Mouse (Mus musculus): Measurements from ENCODE around the gene Ror1. TPM values are rescaled to one million over a fixed set of nuclear protein-coding genes. Genes with fewer than 3 reads are reported as not detected.

Ror1 gene
- polyA plus RNA-seq, 1 experiment from 2014 or later = 6.9 TPM

DNA sequence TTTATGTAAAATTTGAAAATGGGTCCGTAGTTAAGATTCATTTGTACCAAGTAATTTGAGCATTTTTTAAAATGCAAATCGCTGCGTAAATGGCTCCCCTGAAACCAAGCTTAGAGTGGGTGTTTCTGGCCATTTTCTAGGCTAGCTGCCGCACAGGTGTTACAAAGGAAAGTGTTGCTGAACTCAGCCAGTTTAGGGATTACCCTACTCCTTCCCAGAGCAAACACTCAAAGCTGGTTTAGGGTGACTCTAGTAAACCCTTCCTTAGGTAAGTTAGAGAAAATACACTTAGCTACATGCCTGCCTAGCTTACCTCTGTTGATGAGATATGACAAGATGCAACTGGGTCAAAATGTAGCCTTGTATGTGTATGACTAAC is 340.6 kb downstream of the Ror1 start:
- Histone ChIP-seq H3K4me2 (ENCODE audit: low read depth) (no peak overlapping the region), H3K27me3 (ENCODE audit: control insufficient read depth, insufficient read depth, low read length) (no peaks in the 10 kb centered on the region), H3K27ac (ENCODE audit: low read depth, low read length) (no peak overlapping the region), H3K4me1 (ENCODE audit: control insufficient read depth, insufficient read depth, low read length) (no peaks in the 10 kb centered on the region), H3K36me3 (ENCODE audit: control insufficient read depth, insufficient read depth, low read length) (0 out of 2 replicates have a peak, but pooled peaks cover under 1% of the 10 kb centered on the region), H3K4me3 (ENCODE audit: low read depth, low read length) (no peak overlapping the region), H3K9ac (ENCODE audit: low read length) (no peak overlapping the region), H3K9me3 (ENCODE audit: control insufficient read depth, low read length) (no peaks in the 10 kb centered on the region)
- 86% methylated on average over 4 of the region's 4 CpGs for WGBS
- DNase-seq (ENCODE audit: low spot score) (no peak), ATAC-seq (ENCODE audit: insufficient read depth, low FRiP score, low TSS enrichment) (no peak)

DNA sequence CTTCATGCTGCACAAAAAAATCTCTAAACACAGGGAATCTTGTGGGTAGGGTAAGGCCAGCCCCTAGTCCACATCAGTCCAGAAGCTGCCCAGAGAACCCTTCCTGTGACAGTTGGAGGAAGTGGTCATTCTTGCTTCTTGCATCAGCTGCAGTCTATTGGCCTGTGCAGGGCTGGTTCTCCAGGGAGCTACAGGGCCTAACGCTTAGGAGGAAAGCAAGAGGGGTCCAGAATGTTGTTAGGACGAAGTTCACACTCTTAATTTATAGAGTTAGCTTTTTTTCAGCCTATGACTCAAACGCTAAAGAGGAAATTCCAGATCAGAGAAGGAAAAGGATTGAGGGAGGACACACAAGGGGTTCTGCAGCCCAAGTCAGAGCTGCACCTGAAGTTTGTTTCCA is 351.3 kb downstream of the Ror1 start:
- no peak overlapping the region for H3K9ac ChIP-seq (ENCODE audit: low read length)
- no peaks in the 10 kb centered on the region for H3K36me3 ChIP-seq (ENCODE audit: control insufficient read depth, insufficient read depth, low read length)
- no peaks in the 10 kb centered on the region for H3K4me1 ChIP-seq (ENCODE audit: control insufficient read depth, insufficient read depth, low read length)
- no peak for ATAC-seq (ENCODE audit: insufficient read depth, low FRiP score, low TSS enrichment)
- no peak overlapping the region for H3K4me2 ChIP-seq (ENCODE audit: low read depth)
- no peak for DNase-seq (ENCODE audit: low spot score)
- no peaks in the 10 kb centered on the region for H3K27me3 ChIP-seq (ENCODE audit: control insufficient read depth, insufficient read depth, low read length)
- no peak overlapping the region for H3K4me3 ChIP-seq (ENCODE audit: low read depth, low read length)
- no peaks in the 10 kb centered on the region for H3K9me3 ChIP-seq (ENCODE audit: control insufficient read depth, low read length)
- WGBS = 67% methylated on average over 3 of the region's 3 CpGs
- no peak overlapping the region for H3K27ac ChIP-seq (ENCODE audit: low read depth, low read length)

DNA sequence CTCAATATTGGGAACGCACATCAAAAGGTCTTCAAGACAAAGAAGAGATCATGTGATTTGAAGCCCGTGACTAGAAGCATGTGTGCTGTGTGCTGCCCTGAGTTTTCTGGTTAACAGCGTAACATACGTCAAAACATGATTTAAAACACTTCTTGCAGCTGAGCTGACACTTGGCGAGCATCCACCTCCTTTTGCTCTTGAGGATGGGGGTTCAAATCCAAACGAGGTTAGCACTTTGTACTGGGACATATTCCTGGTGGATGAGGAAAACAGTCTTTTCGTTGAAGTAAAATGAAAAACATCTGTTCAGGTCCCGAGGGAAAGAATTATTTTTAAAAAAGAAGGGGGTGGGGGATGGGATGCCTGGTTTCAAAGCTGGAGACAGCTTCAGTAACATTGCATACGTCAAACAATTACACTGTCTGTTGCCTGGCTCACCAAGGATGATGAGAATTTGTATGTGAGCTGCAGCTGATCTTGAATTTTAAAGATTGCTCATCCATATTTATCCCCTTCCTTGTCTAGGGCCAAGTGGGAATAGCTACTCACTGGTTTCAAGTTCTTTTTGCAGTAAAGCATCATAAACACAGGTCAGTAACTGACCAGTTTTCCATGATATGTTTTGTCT is 367.0 kb downstream of the Ror1 start:
- Histone ChIP-seq H3K27me3 (ENCODE audit: control insufficient read depth, insufficient read depth, low read length) (no peaks in the 10 kb centered on the region), H3K36me3 (ENCODE audit: control insufficient read depth, insufficient read depth, low read length) (no peaks in the 10 kb centered on the region), H3K9ac (ENCODE audit: low read length) (no peak overlapping the region), H3K9me3 (ENCODE audit: control insufficient read depth, low read length) (no peaks in the 10 kb centered on the region), H3K4me2 (ENCODE audit: low read depth) (no peak overlapping the region), H3K4me1 (ENCODE audit: control insufficient read depth, insufficient read depth, low read length) (no peaks in the 10 kb centered on the region), H3K4me3 (ENCODE audit: low read depth, low read length) (no peak overlapping the region), H3K27ac (ENCODE audit: low read depth, low read length) (no peak overlapping the region)
- DNase-seq (ENCODE audit: low spot score) (peak; percentile 25), ATAC-seq (ENCODE audit: insufficient read depth, low FRiP score, low TSS enrichment) (no peak)
- WGBS = 48% methylated on average over 9 of the region's 9 CpGs

DNA sequence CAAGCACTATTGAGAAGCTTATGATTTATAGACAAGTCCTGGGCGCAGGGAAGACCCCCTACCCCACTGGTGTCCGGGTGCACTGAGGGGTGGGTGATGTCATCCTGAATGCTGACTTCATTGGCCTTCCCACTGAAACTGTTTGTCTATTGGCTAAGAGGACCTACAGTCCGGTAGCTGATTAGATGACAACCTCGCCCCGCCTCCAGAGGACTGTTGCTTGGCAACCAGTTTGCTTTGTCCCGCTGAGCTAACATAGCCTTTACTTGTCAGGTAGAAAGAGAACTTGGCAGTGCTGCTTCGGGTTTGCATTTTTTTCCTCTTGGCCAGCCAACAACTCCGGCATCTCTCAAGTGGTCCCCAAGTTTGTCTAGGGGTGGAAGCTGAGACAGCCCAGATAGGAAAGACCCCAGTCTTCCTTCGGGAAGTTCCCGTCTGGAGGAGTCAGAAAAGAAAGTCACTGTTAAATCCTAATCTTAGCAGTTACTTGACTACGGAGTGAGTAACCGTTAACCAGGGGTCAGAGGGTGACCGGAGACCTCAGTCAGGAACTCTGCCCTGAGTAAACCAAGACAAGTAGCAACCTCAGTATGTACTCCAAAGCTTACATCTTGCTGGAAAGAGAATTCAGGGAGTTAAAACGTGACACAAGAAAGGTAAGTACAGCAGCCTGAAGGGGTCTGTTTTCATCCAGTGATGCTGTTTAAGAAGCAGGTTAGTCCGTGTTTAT is 383.2 kb downstream of the Ror1 start, which contains the start of gene Ube2u:
Gene Ube2u, plus strand, starts transcription at position 258 of the 730 bp plus-strand sequence.
- Histone ChIP-seq H3K27ac (ENCODE audit: low read depth, low read length) (no peak within 1 kb of the TSS), H3K4me1 (ENCODE audit: control insufficient read depth, insufficient read depth, low read length) (no peaks in the 10 kb centered on the region), H3K4me3 (ENCODE audit: low read depth, low read length) (no peak within 1 kb of the TSS), H3K36me3 (ENCODE audit: control insufficient read depth, insufficient read depth, low read length) (no peaks in the 10 kb centered on the region), H3K9me3 (ENCODE audit: control insufficient read depth, low read length) (no peaks in the 10 kb centered on the region), H3K4me2 (ENCODE audit: low read depth) (peak within 1 kb of the TSS; percentile 35), H3K9ac (ENCODE audit: low read length) (0 out of 2 replicates have a peak within 1 kb of the TSS, but pooled peaks have one; percentile 24), H3K27me3 (ENCODE audit: control insufficient read depth, insufficient read depth, low read length) (no peaks in the 10 kb centered on the region)
- ATAC-seq (ENCODE audit: insufficient read depth, low FRiP score, low TSS enrichment) = peak; percentile 95
- WGBS = 29% methylated on average over 15 of the region's 15 CpGs
- peak; percentile 73 for DNase-seq (ENCODE audit: low spot score)

DNA sequence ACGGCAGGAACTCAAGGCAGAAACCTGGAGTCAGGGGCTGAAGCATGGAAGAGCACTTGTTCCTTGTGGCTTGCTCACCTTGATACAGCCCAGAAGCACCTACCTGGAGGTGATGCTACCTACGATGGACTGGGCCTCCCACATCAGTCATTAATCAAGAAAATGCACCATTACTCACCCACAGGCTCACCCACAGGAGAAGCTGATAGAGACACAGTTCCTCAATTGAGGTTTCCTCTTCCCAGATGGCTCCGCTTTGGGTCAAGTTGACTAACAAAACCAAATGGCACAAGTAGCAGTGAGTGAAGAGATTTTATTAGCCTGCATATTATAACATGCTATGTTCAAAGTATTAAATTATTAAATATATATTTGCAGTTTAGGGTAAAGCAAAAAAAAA is 392.9 kb downstream of the Ror1 start:
- DNase-seq (ENCODE audit: low spot score) (no peak), ATAC-seq (ENCODE audit: insufficient read depth, low FRiP score, low TSS enrichment) (no peak)
- H3K4me1 ChIP-seq (ENCODE audit: control insufficient read depth, insufficient read depth, low read length) = no peaks in the 10 kb centered on the region
- H3K36me3 ChIP-seq (ENCODE audit: control insufficient read depth, insufficient read depth, low read length) = no peaks in the 10 kb centered on the region
- H3K27ac ChIP-seq (ENCODE audit: low read depth, low read length) = no peak overlapping the region
- 95% methylated on average over 3 of the region's 3 CpGs for WGBS
- no peaks in the 10 kb centered on the region for H3K9me3 ChIP-seq (ENCODE audit: control insufficient read depth, low read length)
- H3K9ac ChIP-seq (ENCODE audit: low read length) = no peak overlapping the region
- H3K4me3 ChIP-seq (ENCODE audit: low read depth, low read length) = no peak overlapping the region
- no peaks in the 10 kb centered on the region for H3K27me3 ChIP-seq (ENCODE audit: control insufficient read depth, insufficient read depth, low read length)
- no peak overlapping the region for H3K4me2 ChIP-seq (ENCODE audit: low read depth)

Other genes with a start within 250 kb of the Ror1 start
- gene Pgm1, start 166.4 kb upstream of the Ror1 start, polyA plus RNA-seq (2014; fragmentation: Nextera tagmentation; extraction: Ambion mirVana) = 52.1 and 54.7 TPM in 2 replicates
- 44.7 and 49.4 TPM in 2 replicates for gene Itgb3bp, start 166.0 kb upstream of the Ror1 start, polyA plus RNA-seq (2014; fragmentation: Nextera tagmentation; extraction: Ambion mirVana)

All from neural tube, embryonic 11.5 days (tissue).